Mouse (Mus musculus): ENCODE measurements around the gene Tnfaip2. TPM values are rescaled to one million over a fixed set of nuclear protein-coding genes. Genes with fewer than 3 reads are reported as not detected.
A peak's percentile ranks its signal among the peaks of the same experiment; 100 is the strongest.

The Tnfaip2 gene
- polyA plus RNA-seq, 1 experiment from 2014 or later = 4.6 TPM

- Histone ChIP-seq H3K4me1 (ENCODE audit: control insufficient read depth, insufficient read depth, low read length) (no peaks in the 10 kb centered on the region; the same call in 1 of the 2 replicates), H3K9me3 (replicated peaks; ENCODE audit: control insufficient read depth, low read length) (no peaks in the 10 kb centered on the region), H3K4me2 (ENCODE audit: low read depth, low read length) (no peak overlapping the region), H3K4me3 (ENCODE audit: low read depth, low read length) (no peak overlapping the region), H3K9ac (replicated peaks; ENCODE audit: low read length) (no peak overlapping the region), H3K27me3 (ENCODE audit: control insufficient read depth, insufficient read depth, low read length) (peaks cover 5% of the 10 kb centered on the region), H3K27ac (replicated peaks; ENCODE audit: low read depth, low read length) (no peak overlapping the region), H3K36me3 (replicated peaks; ENCODE audit: control insufficient read depth, insufficient read depth, low read depth, low read length) (no peaks in the 10 kb centered on the region)
- no peak for ATAC-seq (replicated peaks; ENCODE audit: insufficient number of reproducible peaks, low FRiP score, low TSS enrichment, low read depth)
- no peak for DNase-seq (ENCODE audit: low spot score)
- WGBS = 76% methylated on average over 8 of the region's 8 CpGs
Observed at GRCm38 (mm10) chr12:111436640-111437039, 5.6 kb upstream of the Tnfaip2 start.

- peaks cover 11% of the 10 kb centered on the region for H3K27me3 ChIP-seq (ENCODE audit: control insufficient read depth, insufficient read depth, low read length)
- DNase-seq (ENCODE audit: low spot score) = no peak
- no peak overlapping the region for H3K27ac ChIP-seq (replicated peaks; ENCODE audit: low read depth, low read length)
- 70% methylated on average over 5 of the region's 5 CpGs for WGBS
- H3K9ac ChIP-seq (replicated peaks; ENCODE audit: low read length) = no peak overlapping the region
- H3K9me3 ChIP-seq (replicated peaks; ENCODE audit: control insufficient read depth, low read length) = no peaks in the 10 kb centered on the region
- H3K4me1 ChIP-seq (ENCODE audit: control insufficient read depth, insufficient read depth, low read length) = peaks cover 6% of the 10 kb centered on the region
- no peak overlapping the region for H3K4me2 ChIP-seq (ENCODE audit: low read depth, low read length)
- no peaks in the 10 kb centered on the region for H3K36me3 ChIP-seq (replicated peaks; ENCODE audit: control insufficient read depth, insufficient read depth, low read depth, low read length)
- no peak for ATAC-seq (replicated peaks; ENCODE audit: insufficient number of reproducible peaks, low FRiP score, low TSS enrichment, low read depth)
- no peak overlapping the region for H3K4me3 ChIP-seq (ENCODE audit: low read depth, low read length)
Observed at GRCm38 (mm10) chr12:111437222-111437900, 4.9 kb upstream of the Tnfaip2 start.

- DNase-seq (ENCODE audit: low spot score) = no peak
Observed at GRCm38 (mm10) chr12:111438850-111439249, 3.4 kb upstream of the Tnfaip2 start.

DNA sequence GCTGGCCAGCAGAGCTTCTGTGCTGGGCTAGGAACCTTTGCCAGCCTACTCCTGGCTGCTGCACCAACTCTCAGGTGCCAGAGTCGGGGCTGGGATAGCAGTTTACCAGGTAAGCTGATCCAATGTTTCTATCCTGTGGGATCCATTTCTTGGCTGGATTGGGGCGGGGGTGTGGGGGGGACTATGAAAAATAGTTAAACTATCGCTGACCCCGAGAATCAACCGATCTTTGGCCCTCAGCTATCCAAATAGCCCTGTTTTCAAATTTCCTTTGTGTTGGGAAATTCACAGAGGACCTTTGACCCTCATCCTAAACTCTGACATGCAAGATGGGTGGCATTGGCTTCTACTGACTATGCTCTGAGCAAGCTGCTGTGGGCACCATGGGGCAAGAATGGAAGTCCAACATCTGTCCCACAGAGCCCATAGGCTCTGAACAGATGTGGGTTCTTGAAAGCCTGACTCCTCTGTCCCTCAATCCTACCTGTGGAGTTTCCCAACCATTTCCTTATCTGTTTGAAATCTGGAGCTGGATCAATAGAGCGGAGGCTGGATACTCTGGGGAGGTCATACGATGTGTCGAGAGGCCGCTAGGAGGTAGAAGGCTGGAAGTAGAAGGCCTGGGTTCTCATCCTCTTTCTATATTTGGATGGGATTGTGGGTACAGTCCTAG is 1.4 kb upstream of the Tnfaip2 start:
- ATAC-seq (replicated peaks; ENCODE audit: insufficient number of reproducible peaks, low FRiP score, low TSS enrichment, low read depth) (no peak), DNase-seq (ENCODE audit: low spot score) (no peak)
- WGBS = 91% methylated on average over 9 of the region's 9 CpGs
- peaks cover 10% of the 10 kb centered on the region for H3K4me1 ChIP-seq (ENCODE audit: control insufficient read depth, insufficient read depth, low read length)
- no peak overlapping the region for H3K27ac ChIP-seq (replicated peaks; ENCODE audit: low read depth, low read length)
- H3K9ac ChIP-seq (replicated peaks; ENCODE audit: low read length) = no peak overlapping the region
- H3K36me3 ChIP-seq (replicated peaks; ENCODE audit: control insufficient read depth, insufficient read depth, low read depth, low read length) = no peaks in the 10 kb centered on the region
- no peak overlapping the region for H3K4me2 ChIP-seq (ENCODE audit: low read depth, low read length)
- no peak overlapping the region for H3K4me3 ChIP-seq (ENCODE audit: low read depth, low read length)
- H3K27me3 ChIP-seq (ENCODE audit: control insufficient read depth, insufficient read depth, low read length) = peaks cover 43% of the 10 kb centered on the region
- no peaks in the 10 kb centered on the region for H3K9me3 ChIP-seq (replicated peaks; ENCODE audit: control insufficient read depth, low read length)

More at GRCm38 (mm10) chr12:111438850-111439249, 3.4 kb upstream of the Tnfaip2 start:
- H3K4me3 ChIP-seq (ENCODE audit: low read depth, low read length) = no peak overlapping the region
- no peak overlapping the region for H3K4me2 ChIP-seq (ENCODE audit: low read depth, low read length)
- H3K4me1 ChIP-seq (ENCODE audit: control insufficient read depth, insufficient read depth, low read length) = peaks cover 8% of the 10 kb centered on the region
- peaks cover 23% of the 10 kb centered on the region for H3K27me3 ChIP-seq (ENCODE audit: control insufficient read depth, insufficient read depth, low read length)
- no peak overlapping the region for H3K27ac ChIP-seq (replicated peaks; ENCODE audit: low read depth, low read length)
- H3K9me3 ChIP-seq (replicated peaks; ENCODE audit: control insufficient read depth, low read length) = no peaks in the 10 kb centered on the region
- WGBS = 86% methylated on average over 6 of the region's 6 CpGs
- no peaks in the 10 kb centered on the region for H3K36me3 ChIP-seq (replicated peaks; ENCODE audit: control insufficient read depth, insufficient read depth, low read depth, low read length)
- no peak overlapping the region for H3K9ac ChIP-seq (replicated peaks; ENCODE audit: low read length)
- ATAC-seq (replicated peaks; ENCODE audit: insufficient number of reproducible peaks, low FRiP score, low TSS enrichment, low read depth) = no peak

DNA sequence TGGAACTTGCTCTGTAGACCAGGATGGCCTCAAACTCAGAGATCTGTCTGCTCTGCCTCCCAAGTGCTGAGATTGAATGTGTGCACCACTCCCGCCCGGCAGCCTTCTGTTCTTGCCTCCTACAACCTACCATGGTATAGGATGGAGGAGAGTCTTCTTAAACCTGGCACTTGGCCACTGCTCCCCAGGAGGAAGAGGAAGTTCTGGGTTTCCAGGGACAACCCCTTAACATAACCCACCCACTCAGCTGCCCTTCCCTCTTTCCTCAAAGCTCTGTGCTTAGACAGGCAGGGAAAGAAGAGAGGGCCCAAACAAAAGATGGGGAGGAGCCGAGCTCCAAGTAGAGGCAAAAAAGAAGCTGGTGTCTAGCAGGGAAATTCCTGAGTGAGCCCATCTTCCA is 746 bp upstream of the Tnfaip2 start:
- Histone ChIP-seq H3K9ac (replicated peaks; ENCODE audit: low read length) (no peak overlapping the region), H3K27me3 (ENCODE audit: control insufficient read depth, insufficient read depth, low read length) (peaks cover 50% of the 10 kb centered on the region), H3K4me1 (ENCODE audit: control insufficient read depth, insufficient read depth, low read length) (peaks cover 10% of the 10 kb centered on the region), H3K4me2 (ENCODE audit: low read depth, low read length) (no peak overlapping the region), H3K36me3 (replicated peaks; ENCODE audit: control insufficient read depth, insufficient read depth, low read depth, low read length) (no peaks in the 10 kb centered on the region), H3K9me3 (replicated peaks; ENCODE audit: control insufficient read depth, low read length) (no peaks in the 10 kb centered on the region), H3K27ac (replicated peaks; ENCODE audit: low read depth, low read length) (no peak overlapping the region), H3K4me3 (ENCODE audit: low read depth, low read length) (no peak overlapping the region)
- DNase-seq (ENCODE audit: low spot score) (no peak), ATAC-seq (replicated peaks; ENCODE audit: insufficient number of reproducible peaks, low FRiP score, low TSS enrichment, low read depth) (no peak)
- 64% methylated on average over 3 of the region's 3 CpGs for WGBS

GRCm38 (mm10) chr12:111443011-111443870 is 972 bp downstream of the Tnfaip2 start:
- Histone ChIP-seq H3K4me2 (ENCODE audit: low read depth, low read length) (peak overlapping the region; percentile 67), H3K36me3 (replicated peaks; ENCODE audit: control insufficient read depth, insufficient read depth, low read depth, low read length) (no peaks in the 10 kb centered on the region), H3K4me1 (ENCODE audit: control insufficient read depth, insufficient read depth, low read length) (peaks cover 14% of the 10 kb centered on the region), H3K27me3 (ENCODE audit: control insufficient read depth, insufficient read depth, low read length) (peaks cover 67% of the 10 kb centered on the region), H3K9me3 (replicated peaks; ENCODE audit: control insufficient read depth, low read length) (no peaks in the 10 kb centered on the region), H3K9ac (replicated peaks; ENCODE audit: low read length) (no peak overlapping the region; the same call in none of the 2 replicates), H3K4me3 (ENCODE audit: low read depth, low read length) (peak overlapping the region; percentile 38; the same call in 1 of the 2 replicates), H3K27ac (replicated peaks; ENCODE audit: low read depth, low read length) (no peak overlapping the region)
- DNase-seq (ENCODE audit: low spot score) (no peak), ATAC-seq (replicated peaks; ENCODE audit: insufficient number of reproducible peaks, low FRiP score, low TSS enrichment, low read depth) (no peak)
- 9% methylated on average over 15 of the region's 15 CpGs for WGBS

- ATAC-seq (replicated peaks; ENCODE audit: insufficient number of reproducible peaks, low FRiP score, low TSS enrichment, low read depth) = no peak
- WGBS = 28% methylated on average over 10 of the region's 10 CpGs
- H3K4me1 ChIP-seq (ENCODE audit: control insufficient read depth, insufficient read depth, low read length) = peaks cover 17% of the 10 kb centered on the region
- H3K36me3 ChIP-seq (replicated peaks; ENCODE audit: control insufficient read depth, insufficient read depth, low read depth, low read length) = no peaks in the 10 kb centered on the region
- no peak for DNase-seq (ENCODE audit: low spot score)
- H3K27me3 ChIP-seq (ENCODE audit: control insufficient read depth, insufficient read depth, low read length) = peaks cover 72% of the 10 kb centered on the region
- no peaks in the 10 kb centered on the region for H3K9me3 ChIP-seq (replicated peaks; ENCODE audit: control insufficient read depth, low read length)
- no peak overlapping the region for H3K9ac ChIP-seq (replicated peaks; ENCODE audit: low read length)
- H3K27ac ChIP-seq (replicated peaks; ENCODE audit: low read depth, low read length) = no peak overlapping the region
- no peak overlapping the region for H3K4me3 ChIP-seq (ENCODE audit: low read depth, low read length)
- H3K4me2 ChIP-seq (ENCODE audit: low read depth, low read length) = no peak overlapping the region
Observed at GRCm38 (mm10) chr12:111443921-111444831, 1.9 kb downstream of the Tnfaip2 start.
